Mouse (Mus musculus): Measurements from ENCODE around the gene Smad5.
A peak's percentile ranks its signal among the peaks of the same experiment; 100 is the strongest.

Gene Smad5

DNA sequence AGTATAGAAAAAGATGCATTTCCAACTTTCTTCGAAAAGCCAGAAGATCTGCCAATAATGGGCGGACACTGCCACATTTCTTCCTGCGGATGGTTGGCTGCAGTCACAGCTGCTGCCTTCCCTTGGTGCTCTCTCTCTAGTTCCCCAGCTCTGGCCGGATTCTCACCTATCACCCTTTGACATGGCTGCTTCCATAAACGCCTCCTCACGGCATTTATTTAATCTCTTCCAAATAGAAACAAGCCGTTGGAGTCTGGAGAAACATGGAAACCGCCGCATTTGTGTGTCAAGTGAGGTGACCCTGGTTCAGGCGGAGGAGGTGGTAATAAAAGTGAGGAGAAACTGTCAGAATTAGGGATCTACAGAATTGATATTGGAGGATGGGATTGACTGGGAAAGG lies 886 bp upstream of the Smad5 start:
- no peak for DNase-seq (ENCODE audit: low spot score)

GRCm38 (mm10) chr13:56703222-56703870 lies 536 bp downstream of the Smad5 start:
- DNase-seq (ENCODE audit: low spot score), result peak; percentile 55

DNA sequence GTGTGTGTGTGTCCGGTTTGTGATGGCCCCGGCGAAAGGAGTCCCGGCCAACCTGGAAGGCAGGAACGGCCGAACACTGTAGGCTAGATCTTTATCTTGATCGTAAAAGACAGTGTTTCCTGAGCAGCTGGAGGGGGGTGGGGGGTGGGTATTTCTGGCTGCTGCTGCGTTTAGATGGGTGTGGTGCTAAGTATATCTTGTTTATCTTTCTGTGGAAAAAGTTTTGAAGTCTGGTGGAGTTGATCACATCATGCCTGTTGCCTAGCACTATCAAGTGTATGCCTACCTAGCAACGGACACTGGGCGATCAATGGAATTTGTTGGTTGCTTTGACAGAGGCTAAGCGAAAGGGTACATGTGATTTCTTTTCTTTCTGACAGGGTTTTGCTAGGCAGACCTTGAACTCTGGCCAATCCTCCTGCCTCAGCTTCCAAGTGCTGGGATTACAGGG lies 1.1 kb downstream of the Smad5 start:
- no peak for DNase-seq (ENCODE audit: low spot score)

DNA sequence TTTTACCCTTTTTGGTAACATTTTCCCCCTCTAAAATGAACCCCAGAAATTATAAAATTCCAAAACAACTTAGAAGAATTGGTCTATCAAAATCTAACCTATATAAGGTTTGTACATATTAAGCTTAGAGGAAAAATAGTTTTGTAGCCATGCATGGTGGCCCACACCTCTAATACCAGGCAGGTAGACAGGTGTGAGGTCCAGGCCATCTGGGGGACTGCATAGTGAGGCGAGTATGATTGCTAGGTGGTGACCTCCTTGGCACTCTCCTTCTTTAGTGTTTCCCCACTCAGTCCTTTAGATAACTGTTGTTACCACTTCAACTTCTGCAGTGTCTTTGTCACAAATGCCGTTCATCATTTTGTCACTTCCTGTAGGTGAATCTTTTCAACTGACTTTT lies 1.8 kb downstream of the Smad5 start:
- no peak for DNase-seq (ENCODE audit: low spot score)

DNA sequence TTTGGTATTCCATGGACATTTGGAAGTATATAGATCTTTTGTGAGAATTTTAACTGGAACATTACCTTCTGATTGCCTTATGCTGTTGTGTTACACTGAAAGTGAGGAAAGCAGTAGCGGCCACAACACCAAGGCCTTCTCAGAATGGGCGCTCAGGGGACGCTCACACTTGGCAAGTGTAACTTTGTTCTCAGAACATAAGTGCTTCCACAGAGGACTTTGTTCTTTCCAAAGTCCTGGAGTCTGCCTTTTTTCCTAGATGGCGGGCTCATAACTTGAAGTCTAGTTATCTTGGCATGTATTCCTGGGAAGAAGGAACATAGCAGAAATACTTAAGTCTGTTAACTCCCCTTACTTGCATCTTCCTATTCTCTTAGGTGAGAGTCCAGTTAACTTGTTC lies 4.3 kb downstream of the Smad5 start:
- no peak for DNase-seq (ENCODE audit: low spot score)

DNA sequence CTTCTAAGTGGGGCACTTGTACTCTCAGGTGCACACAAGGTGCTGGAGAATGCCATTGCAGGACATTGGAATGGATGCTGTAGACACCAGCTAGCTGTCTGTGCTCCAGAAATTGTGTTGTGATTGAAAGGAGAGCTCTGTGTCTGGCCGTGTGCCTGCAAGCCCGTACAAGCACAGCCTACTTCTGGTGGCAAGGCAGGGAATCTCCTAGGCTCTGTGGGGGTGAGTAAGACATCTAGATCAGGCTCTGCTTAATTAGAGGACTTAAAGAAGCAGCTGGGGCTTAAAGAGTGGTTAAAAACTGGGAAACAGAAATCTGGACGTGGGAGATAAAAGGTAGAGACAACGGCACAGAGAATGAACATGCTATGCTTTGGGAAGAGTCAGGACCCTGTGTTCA lies 4.8 kb downstream of the Smad5 start:
- peak; percentile 8 for DNase-seq (ENCODE audit: low spot score)

DNA sequence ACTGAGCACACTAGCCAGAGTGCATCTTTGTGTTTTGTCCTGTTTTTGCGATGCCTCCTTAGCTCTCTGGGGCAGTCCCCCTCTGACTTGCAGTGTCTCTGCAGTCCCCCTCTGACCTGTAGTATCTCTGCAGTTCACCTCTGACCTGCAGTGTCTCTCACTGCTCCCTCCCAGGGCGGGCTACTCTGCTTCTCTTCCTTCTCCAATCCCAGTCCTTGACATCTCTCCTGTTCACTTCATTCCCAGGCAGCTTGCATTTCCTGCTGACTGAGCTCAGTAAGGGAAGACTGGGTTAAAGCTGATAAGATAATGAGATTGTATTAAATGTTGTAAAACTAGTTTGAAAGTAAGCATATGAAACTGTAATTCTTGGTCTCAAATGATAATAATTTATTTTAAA lies 7.8 kb downstream of the Smad5 start:
- no peak for DNase-seq (ENCODE audit: low spot score)

- no peak for DNase-seq (ENCODE audit: low spot score)
Observed at GRCm38 (mm10) chr13:56712221-56712620, 9.4 kb downstream of the Smad5 start.

DNA sequence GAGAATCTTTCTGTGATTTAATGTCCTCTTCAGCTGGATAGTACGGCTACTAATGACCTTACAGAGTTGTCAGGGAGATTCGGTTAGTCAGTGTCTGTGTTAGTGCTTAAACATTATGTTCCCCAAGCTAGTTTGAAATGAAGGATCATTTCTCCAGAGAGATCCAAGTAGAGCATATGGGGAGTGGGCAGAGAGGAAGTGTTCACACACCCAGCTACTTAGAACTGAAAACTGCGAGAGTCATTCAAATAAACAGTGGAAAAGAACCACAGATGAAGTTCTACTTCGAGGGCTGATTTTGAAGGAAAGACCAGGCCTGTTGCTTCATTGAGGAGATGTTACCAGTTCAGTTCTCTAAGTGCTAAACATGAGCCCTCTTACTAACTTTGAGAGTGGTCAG lies 23.7 kb downstream of the Smad5 start:
- DNase-seq (ENCODE audit: low spot score), result no peak

DNA sequence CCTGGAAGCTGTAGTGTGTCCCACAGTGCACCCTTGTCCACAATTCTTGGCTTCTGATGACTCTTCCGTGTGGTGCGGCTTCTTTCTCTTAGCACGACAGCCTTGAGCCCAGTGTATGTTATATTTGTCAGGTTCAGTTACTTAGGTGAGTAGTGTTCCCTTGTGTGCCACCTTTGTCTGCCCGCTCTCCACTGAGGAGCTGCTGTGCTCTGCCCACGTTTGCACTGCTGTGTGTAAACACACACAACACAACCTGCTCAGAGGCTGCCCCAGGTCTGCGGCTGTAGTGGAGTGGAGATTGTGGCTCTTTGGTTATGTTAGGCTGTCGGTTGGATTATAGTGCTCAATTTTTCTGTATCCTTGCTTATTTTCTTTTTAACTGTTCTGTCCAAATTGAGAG lies 26.2 kb downstream of the Smad5 start:
- no peak for DNase-seq (ENCODE audit: low spot score)

GRCm38 (mm10) chr13:56734617-56735016 lies 31.8 kb downstream of the Smad5 start:
- no peak for DNase-seq (ENCODE audit: low spot score)

- DNase-seq (ENCODE audit: low spot score), result no peak
Observed at GRCm38 (mm10) chr13:56735212-56735875, 32.5 kb downstream of the Smad5 start.

GRCm38 (mm10) chr13:56739556-56739955 lies 36.7 kb downstream of the Smad5 start:
- DNase-seq (ENCODE audit: low spot score), result no peak

DNA sequence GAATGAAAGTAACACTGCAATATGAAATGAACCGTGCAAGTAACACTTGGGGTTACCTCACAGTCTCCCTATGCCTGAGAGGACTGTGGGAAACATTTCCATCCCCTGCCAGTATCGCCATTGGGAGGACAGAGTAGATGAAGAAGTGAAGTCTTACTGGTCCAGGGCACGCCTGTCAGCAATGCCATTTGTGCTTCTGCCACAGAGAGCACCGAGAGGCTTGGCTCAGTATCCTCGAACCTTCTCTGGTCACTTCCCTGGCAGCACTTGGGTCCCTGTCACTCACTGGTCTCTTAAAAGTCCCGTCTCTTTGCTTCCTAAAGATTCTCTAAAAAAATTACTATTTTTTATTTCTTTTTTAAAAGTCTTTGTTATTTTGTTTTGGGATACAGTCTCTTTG lies 37.7 kb downstream of the Smad5 start:
- no peak for DNase-seq (ENCODE audit: low spot score)

GRCm38 (mm10) chr13:56741691-56742090 lies 38.9 kb downstream of the Smad5 start:
- no peak for DNase-seq (ENCODE audit: low spot score)

GRCm38 (mm10) chr13:56742325-56742901 lies 39.6 kb downstream of the Smad5 start:
- DNase-seq (ENCODE audit: low spot score), result no peak

- DNase-seq (ENCODE audit: low spot score), result no peak
Observed at GRCm38 (mm10) chr13:56746739-56747532, 44.1 kb downstream of the Smad5 start.

DNA sequence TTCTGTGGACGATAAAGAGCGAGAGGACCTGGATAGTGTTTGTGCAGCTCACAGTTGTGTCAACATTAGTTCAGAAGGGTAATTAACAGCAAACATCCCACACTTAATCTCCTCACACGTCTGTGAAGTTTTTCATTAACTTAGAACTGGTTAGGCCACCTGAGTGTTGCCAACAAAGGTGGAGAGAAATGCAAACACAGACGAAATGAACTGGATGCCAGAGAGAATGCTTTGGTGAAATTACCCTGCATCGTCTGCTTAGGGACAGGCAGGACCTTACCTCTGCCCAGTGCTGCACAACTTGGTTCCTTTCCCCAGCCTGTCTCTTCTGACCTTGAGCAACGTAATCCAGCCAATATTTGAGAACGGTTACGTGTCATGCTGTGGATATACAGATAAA lies 44.7 kb downstream of the Smad5 start:
- no peak for DNase-seq (ENCODE audit: low spot score)

DNA sequence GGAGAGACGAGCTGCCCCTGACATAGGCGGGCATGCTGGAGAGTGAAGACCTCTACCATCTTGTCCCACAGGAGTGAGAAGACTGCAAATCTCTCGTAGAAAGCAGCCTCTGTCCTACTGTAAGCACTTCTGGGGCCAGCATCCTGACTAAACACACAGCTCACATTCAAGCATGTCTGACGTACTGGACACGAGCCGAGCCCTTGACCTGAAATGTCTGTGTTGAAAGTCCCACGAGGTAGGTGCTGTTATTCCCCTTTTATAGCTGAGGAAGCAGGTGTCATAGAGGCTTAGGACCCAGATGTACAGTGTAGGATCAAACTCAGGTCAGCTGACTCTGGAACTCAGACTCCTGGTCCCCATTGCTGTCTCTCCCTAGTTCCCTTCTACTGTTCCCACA lies 46.6 kb downstream of the Smad5 start:
- DNase-seq (ENCODE audit: low spot score), result no peak

- no peak for DNase-seq (ENCODE audit: low spot score)
Observed at GRCm38 (mm10) chr13:56751774-56752173, 49.0 kb downstream of the Smad5 start.

DNA sequence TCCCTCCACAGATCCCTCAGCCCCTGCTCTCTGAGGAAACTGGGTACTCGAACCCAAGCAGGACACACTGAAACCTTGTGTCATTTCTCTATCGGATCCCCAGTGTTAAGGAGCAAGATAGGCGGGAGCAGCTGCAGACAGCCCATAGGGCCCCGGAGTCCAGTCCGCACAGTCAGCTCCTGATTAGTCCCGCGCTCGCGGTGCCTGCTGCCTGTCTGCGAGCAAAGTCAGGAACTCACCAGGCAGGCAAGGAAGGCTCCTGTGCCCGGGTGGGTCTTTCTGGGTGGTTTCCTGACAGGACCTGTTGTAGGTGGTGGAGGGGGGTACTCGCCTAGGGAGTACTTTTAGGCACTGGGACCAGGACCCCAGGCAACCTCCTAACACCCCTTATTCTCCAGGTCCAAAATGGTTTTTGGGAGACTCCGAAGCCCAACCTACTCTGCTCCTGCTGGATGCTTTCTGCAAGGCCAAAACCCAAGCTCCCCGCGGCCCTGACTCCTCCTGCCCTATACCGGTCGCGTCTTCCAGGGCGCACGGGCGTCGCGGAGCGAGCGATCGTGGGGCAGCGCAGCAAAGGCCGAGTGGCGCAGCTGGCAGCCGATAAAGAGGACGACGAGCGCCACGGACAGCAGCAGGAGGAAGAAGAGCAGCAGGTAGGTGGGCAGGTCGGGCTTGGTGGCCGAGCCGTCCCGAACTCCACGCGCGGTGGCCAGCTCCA lies 49.8 kb downstream of the Smad5 start:
- no peak for DNase-seq (ENCODE audit: low spot score)
